Mouse (Mus musculus) CH12.LX (cell line): ENCODE measurements around the gene Arhgef11. TPM values are rescaled to one million over a fixed set of nuclear protein-coding genes. Genes with fewer than 3 reads are reported as not detected.

ENCODE experiments used
- DNase-seq: peaks from one replicate; pipeline ENCODE4 v3.0.0-alpha.2; 2013; ENCODE audit errors: extremely low read depth
- H3K27ac ChIP-seq: 2 replicates; pipeline ENCODE4 v1.5.1; 2012; ENCODE audit warnings: low read depth, mild to moderate bottlenecking, control low read depth, moderate library complexity; ENCODE audit not compliant: insufficient read depth
- H3K27me3 ChIP-seq: replicated peaks from 2 replicates; pipeline ENCODE3; 2012; ENCODE audit warnings: inconsistent platforms
- H3K36me3 ChIP-seq, 2 experiments: replicated peaks in 1 of 2; 2 replicates each; pipeline versions ENCODE3 to v1.6.1; 2012; ENCODE audit warnings: inconsistent platforms in 1 of 2, low read length in 1 of 2, mild to moderate bottlenecking in 1 of 2, mixed read lengths in 1 of 2, moderate library complexity in 1 of 2; ENCODE audit not compliant: control insufficient read depth in 1 of 2, insufficient read depth in 1 of 2
- H3K4me1 ChIP-seq, 2 experiments: 2 replicates each; pipeline ENCODE4 v1.6.1; 2012; ENCODE audit warnings: inconsistent platforms in 1 of 2, moderate library complexity in 1 of 2; ENCODE audit not compliant: insufficient read depth in 2 of 2, control insufficient read depth in 1 of 2
- H3K4me2 ChIP-seq: 2 replicates; pipeline ENCODE4 v1.6.1; 2012; ENCODE audit warnings: low read depth, mild to moderate bottlenecking, control low read depth; ENCODE audit not compliant: poor library complexity, insufficient read depth, severe bottlenecking
- H3K4me3 ChIP-seq, 3 experiments: fragments of 150-350 bp in 1 of 3; sonication (generic) in 1 of 3; replicated peaks in 1 of 3; 2 replicates each; pipeline versions ENCODE3 to v1.5.1; 2011 to 2012; ENCODE audit warnings: low read depth in 2 of 3, low read length in 2 of 3, mild to moderate bottlenecking in 2 of 3, moderate library complexity in 2 of 3, control low read depth in 1 of 3, improper control_type of control experiment in 1 of 3, inconsistent platforms in 1 of 3, mixed read lengths in 1 of 3; ENCODE audit not compliant: poor library complexity in 1 of 3
- H3K79me2 ChIP-seq: replicated peaks from 2 replicates; pipeline ENCODE4 v1.6.1; 2012; ENCODE audit warnings: mild to moderate bottlenecking, moderate library complexity; ENCODE audit not compliant: control insufficient read depth, poor library complexity, insufficient read depth, severe bottlenecking; ENCODE audit errors: extremely low read depth
- H3K9ac ChIP-seq: 2 replicates; pipeline ENCODE4 v1.6.1; 2012; ENCODE audit warnings: low read depth, mild to moderate bottlenecking, control low read depth, moderate library complexity; ENCODE audit not compliant: insufficient read depth
- H3K9me3 ChIP-seq: replicated peaks from 2 replicates; pipeline ENCODE3; 2012; ENCODE audit warnings: low read length, inconsistent platforms, mixed read lengths
- CHD2 ChIP-seq: IDR thresholded peaks from 2 replicates; pipeline ENCODE4 v1.6.1; 2011; ENCODE audit warnings: low read length, improper control_type of control experiment
- CTCF ChIP-seq, 2 experiments: IDR thresholded peaks in 1 of 2; conservative IDR thresholded peaks in 1 of 2; 2 replicates each; pipeline ENCODE4 v1.5.1; 2011 to 2012; ENCODE audit warnings: low read depth in 2 of 2, low read length in 2 of 2, improper control_type of control experiment in 1 of 2, inconsistent platforms in 1 of 2, mild to moderate bottlenecking in 1 of 2, moderate library complexity in 1 of 2
- E2F4 ChIP-seq: IDR thresholded peaks from 2 replicates; pipeline ENCODE4 v1.6.1; 2011; ENCODE audit warnings: low read depth, low read length, improper control_type of control experiment; ENCODE audit not compliant: insufficient replicate concordance
- ELF1 ChIP-seq: IDR thresholded peaks from 2 replicates; pipeline ENCODE4 v1.6.1; 2014; ENCODE audit warnings: low read depth, mild to moderate bottlenecking, inconsistent platforms, low read length, improper control_type of control experiment
- EP300 ChIP-seq: IDR thresholded peaks from 2 replicates; pipeline ENCODE4 v1.6.1; 2011; ENCODE audit warnings: low read length, improper control_type of control experiment
- ETS1 ChIP-seq: conservative IDR thresholded peaks from 2 replicates; pipeline ENCODE4 v1.6.1; 2012; ENCODE audit warnings: low read depth, mild to moderate bottlenecking, inconsistent platforms, low read length, improper control_type of control experiment, moderate library complexity
- GABPA ChIP-seq: IDR thresholded peaks from 2 replicates; pipeline ENCODE4 v1.6.1; 2012; ENCODE audit warnings: low read depth, low read length, improper control_type of control experiment, inconsistent platforms; ENCODE audit not compliant: insufficient replicate concordance
- HCFC1 ChIP-seq: IDR thresholded peaks from 2 replicates; pipeline ENCODE4 v1.6.1; 2012; ENCODE audit warnings: low read depth, mild to moderate bottlenecking, inconsistent platforms, low read length, improper control_type of control experiment
- JUN ChIP-seq: IDR thresholded peaks from 2 replicates; pipeline ENCODE4 v1.6.1; 2011; ENCODE audit warnings: low read depth, mild to moderate bottlenecking, low read length, improper control_type of control experiment, moderate library complexity; ENCODE audit not compliant: insufficient read depth
- JUND ChIP-seq: conservative IDR thresholded peaks from 2 replicates; pipeline ENCODE4 v1.6.1; 2011; ENCODE audit warnings: low read depth, low read length, improper control_type of control experiment
- KAT2A ChIP-seq: IDR thresholded peaks from 2 replicates; pipeline ENCODE4 v1.6.1; 2012; ENCODE audit warnings: low read length, improper control_type of control experiment, inconsistent platforms; ENCODE audit not compliant: insufficient replicate concordance
- MAFK ChIP-seq: IDR thresholded peaks from 2 replicates; pipeline ENCODE4 v1.6.1; 2011; ENCODE audit warnings: low read length, improper control_type of control experiment; ENCODE audit not compliant: insufficient replicate concordance
- RCOR1 ChIP-seq: conservative IDR thresholded peaks from 2 replicates; pipeline ENCODE4 v1.6.1; 2012; ENCODE audit warnings: low read depth, mild to moderate bottlenecking, inconsistent platforms, low read length, improper control_type of control experiment
- SIN3A ChIP-seq: IDR thresholded peaks from 2 replicates; pipeline ENCODE4 v1.6.1; 2012; ENCODE audit warnings: low read length, improper control_type of control experiment, inconsistent platforms
- TBP ChIP-seq: conservative IDR thresholded peaks from 2 replicates; pipeline ENCODE4 v1.6.1; 2011; ENCODE audit warnings: low read depth, low read length, improper control_type of control experiment
- USF2 ChIP-seq: conservative IDR thresholded peaks from 2 replicates; pipeline ENCODE4 v1.6.1; 2011; ENCODE audit warnings: low read depth, low read length, improper control_type of control experiment
- ZMIZ1 ChIP-seq: IDR thresholded peaks from 2 replicates; pipeline ENCODE4 v1.6.1; 2012; ENCODE audit warnings: low read depth, mild to moderate bottlenecking, inconsistent platforms, low read length, improper control_type of control experiment
- dilution Hi-C: fragments of 300-500 bp; cut with MboI; formaldehyde crosslinking; loops from 2 replicates; pipeline ENCODE4 v1.14.3; 2020; ENCODE audit warnings: low sequenced_read_pairs; ENCODE audit not compliant: extremely low pct_unique_long_range_greater_than_20kb, extremely low pct_ligation_motif_present
- in situ Hi-C: fragments of 300-500 bp; cut with MboI; formaldehyde crosslinking; loops from 3 replicates; pipeline ENCODE4 v1.14.3; 2019; ENCODE audit warnings: low sequenced_read_pairs, low pct_ligation_motif_present, low pct_unique_long_range_greater_than_20kb, mixed read lengths
- polyA plus RNA-seq: library from polyadenylated mRNA; unstranded; fragments of >175 nt; gene quantifications from 2 replicates; pipeline ENCODE4 v1.2.1, GENCODE M21; 2012; ENCODE audit warnings: low read depth; ENCODE audit not compliant: insufficient read length
- total RNA-seq, 2 experiments: library from RNA; depleted of rRNA; stranded (reverse); fragments of 300-350 nt in 1 of 2; fragments of >200 nt in 1 of 2; gene quantifications; 2 replicates each; pipeline ENCODE4 v1.2.3; 2012 to 2014

The Arhgef11 gene
- total and polyA plus RNA-seq, 3 experiments: 5.6 to 11.7 (median 8.7) TPM

DNA sequence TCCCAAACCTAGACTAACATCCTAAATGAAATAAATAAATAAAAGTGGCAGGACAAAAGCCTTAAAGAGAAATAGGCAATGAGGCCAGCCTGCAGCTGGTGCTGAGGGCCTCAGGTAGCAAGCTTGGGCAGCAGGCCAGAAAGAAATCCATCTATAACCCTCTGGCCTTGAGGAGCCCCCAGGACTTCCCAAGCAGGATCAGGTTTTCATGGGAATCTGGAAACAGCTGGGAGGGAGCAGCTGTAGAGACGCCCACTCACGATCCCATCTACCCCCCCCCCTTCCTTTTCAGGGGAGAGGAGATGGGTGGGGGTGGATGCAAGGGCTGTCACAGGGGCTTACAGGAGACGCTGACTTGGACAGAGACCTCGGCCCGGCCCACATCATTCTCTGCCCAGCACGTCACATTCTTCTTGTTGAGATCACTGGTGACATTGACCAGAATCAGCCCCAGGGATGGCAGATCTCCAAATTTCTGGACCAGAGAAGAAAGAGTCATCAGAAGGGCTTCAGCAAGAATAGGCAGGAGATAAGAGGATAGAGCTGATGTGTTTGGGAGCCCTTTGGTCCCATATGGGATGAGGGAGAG, 168.4 kb downstream of the Arhgef11 start:
- no peaks in the 10 kb centered on the region for H3K9me3 ChIP-seq
- TF ChIP-seq CHD2 (no peak), KAT2A (no peak), TBP (no peak), ELF1 (no peak), JUN (no peak), GABPA (no peak), E2F4 (no peak), USF2 (no peak), ZMIZ1 (no peak), MAFK (no peak), ETS1 (no peak), EP300 (no peak), RCOR1 (no peak), HCFC1 (no peak), CTCF (conservative IDR thresholded peaks at IDR 0.05 in 1 of 2, IDR thresholded peaks at IDR 0.05 in 1 of 2; ENCODE audit: low read depth in 2 of 2, low read length in 2 of 2) (no peak), SIN3A (no peak), JUND (no peak)
- in situ Hi-C loops (no loop called here), dilution Hi-C loops (no loop called here)
- no peaks in the 10 kb centered on the region for H3K79me2 ChIP-seq
- no peak overlapping the region for H3K4me2 ChIP-seq
- H3K9ac ChIP-seq: no peak overlapping the region
- DNase-seq: no peak
- peaks cover 7 to 24% of the 10 kb centered on the region in 2 experiments for H3K4me1 ChIP-seq
- H3K4me3 ChIP-seq: no peak overlapping the region
- peaks cover 93% of the 10 kb centered on the region for H3K27me3 ChIP-seq
- H3K27ac ChIP-seq: no peak overlapping the region
- no peaks in the 10 kb centered on the region for H3K36me3 ChIP-seq

Other genes with a start within 250 kb of the Arhgef11 start
- gene Fcrl1, start 241.2 kb upstream of the Arhgef11 start, total RNA-seq (2012; rRNA removed): 17.6 and 20.6 TPM in 2 replicates
- 45.2 and 47.1 TPM in 2 replicates for gene Fcrl1, start 241.2 kb upstream of the Arhgef11 start, total RNA-seq (2014; rRNA removed)
- 50.1 and 54.9 TPM in 2 replicates for gene Fcrl1, start 241.2 kb upstream of the Arhgef11 start, polyA plus RNA-seq
- 3.8 and 5.5 TPM in 2 replicates for gene Fcrl5, start 181.8 kb upstream of the Arhgef11 start, total RNA-seq (2012; rRNA removed)
- gene Fcrl5, start 181.8 kb upstream of the Arhgef11 start, total RNA-seq (2014; rRNA removed): 18.5 and 19.2 TPM in 2 replicates
- gene Fcrl5, start 181.8 kb upstream of the Arhgef11 start, polyA plus RNA-seq: 16.9 and 20.7 TPM in 2 replicates
- 12.6 and 13.1 TPM in 2 replicates for gene Etv3, start 92.2 kb upstream of the Arhgef11 start, total RNA-seq (2012; rRNA removed)
- gene Etv3, start 92.2 kb upstream of the Arhgef11 start, total RNA-seq (2014; rRNA removed): 16.8 and 17.3 TPM in 2 replicates
- 22.7 and 24.1 TPM in 2 replicates for gene Etv3, start 92.2 kb upstream of the Arhgef11 start, polyA plus RNA-seq
- gene Lrrc71, start 131.1 kb downstream of the Arhgef11 start, total RNA-seq (2012; rRNA removed): 0.17 and 0.21 TPM in 2 replicates
- not detected in 2 replicates for gene Lrrc71, start 131.1 kb downstream of the Arhgef11 start, total RNA-seq (2014; rRNA removed)
- 0.14 TPM in 1 of 2 replicates, not detected in the other for gene Lrrc71, start 131.1 kb downstream of the Arhgef11 start, polyA plus RNA-seq
- gene Ntrk1, start 177.6 kb downstream of the Arhgef11 start, total RNA-seq (2012; rRNA removed): 0.92 and 1.6 TPM in 2 replicates
- gene Ntrk1, start 177.6 kb downstream of the Arhgef11 start, total RNA-seq (2014; rRNA removed): 0.36 and 0.55 TPM in 2 replicates
- gene Ntrk1, start 177.6 kb downstream of the Arhgef11 start, polyA plus RNA-seq: 0.47 and 0.53 TPM in 2 replicates
- 0.08 TPM in 1 of 2 replicates, not detected in the other for gene Insrr, start 179.4 kb downstream of the Arhgef11 start, total RNA-seq (2012; rRNA removed)
- gene Insrr, start 179.4 kb downstream of the Arhgef11 start, total RNA-seq (2014; rRNA removed): not detected in 2 replicates
- gene Insrr, start 179.4 kb downstream of the Arhgef11 start, polyA plus RNA-seq: 0.06 TPM in 1 of 2 replicates, not detected in the other
- 0.50 and 1.2 TPM in 2 replicates for gene Pear1, start 206.7 kb downstream of the Arhgef11 start, total RNA-seq (2012; rRNA removed)
- gene Pear1, start 206.7 kb downstream of the Arhgef11 start, total RNA-seq (2014; rRNA removed): 0.20 and 0.22 TPM in 2 replicates
- 0.35 and 0.46 TPM in 2 replicates for gene Pear1, start 206.7 kb downstream of the Arhgef11 start, polyA plus RNA-seq
- gene Sh2d2a, start 229.2 kb downstream of the Arhgef11 start, total RNA-seq (2012; rRNA removed): 39.2 and 46.6 TPM in 2 replicates
- 19.9 and 23.2 TPM in 2 replicates for gene Sh2d2a, start 229.2 kb downstream of the Arhgef11 start, total RNA-seq (2014; rRNA removed)
- gene Sh2d2a, start 229.2 kb downstream of the Arhgef11 start, polyA plus RNA-seq: 66.8 and 74.5 TPM in 2 replicates